Mouse (Mus musculus): ENCODE measurements at regions not wholly inside any gene's neighbourhood (a gene's known extent, or its start where the extent isn't known, plus 50 kb on each side); places are given as distances from the start of the nearest gene placed in this dataset.

DNA sequence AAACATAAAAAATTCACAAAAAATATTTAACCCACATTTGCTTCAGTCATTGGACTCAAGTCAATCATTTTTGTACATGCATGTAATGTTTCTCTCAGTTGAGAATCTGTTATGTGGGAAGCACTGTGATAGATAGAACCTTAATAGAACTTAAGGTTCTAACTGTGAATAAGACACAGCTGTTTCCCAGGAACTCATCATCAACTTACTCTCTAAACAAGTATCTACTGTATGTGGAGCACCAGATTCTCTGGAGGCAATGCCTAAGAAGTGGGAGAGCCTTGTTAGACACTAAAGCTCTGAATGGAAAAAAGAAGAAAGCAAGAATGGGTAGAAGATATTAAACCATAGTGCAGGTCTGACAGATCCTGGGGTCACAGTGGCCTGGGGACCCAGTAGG is 182.8 kb downstream of the Barx2 start:
- TF ChIP-seq POLR2A (IDR thresholded peaks at IDR 0.05; ENCODE audit: control insufficient read depth, low read depth, low read length) (no peak), CTCF (IDR thresholded peaks at IDR 0.05; ENCODE audit: control insufficient read depth, insufficient read depth, insufficient replicate concordance, low read depth, low read length) (no peak)
